Mouse (Mus musculus) ES-Bruce4 (cell line): ENCODE data around the gene Baiap2.

Experiments
- EP300 ChIP-seq: IDR thresholded peaks from 2 replicates; pipeline ENCODE4 v1.6.1; 2011; ENCODE audit warnings: low read depth, low read length; ENCODE audit not compliant: insufficient read depth
- POLR2A ChIP-seq: IDR thresholded peaks from one replicate; pipeline ENCODE4 v1.8.1; 2011; ENCODE audit warnings: low read length; ENCODE audit not compliant: insufficient read depth

- no peak for TF ChIP-seq POLR2A
- TF ChIP-seq EP300 = no peak
Observed at GRCm38 (mm10) chr11:119934773-119935172, 7.8 kb upstream of the Baiap2 start.
